Mouse (Mus musculus) megakaryocyte, adult 5-6 weeks (primary cell): ENCODE measurements around the gene Jmjd1c. TPM values are rescaled to one million over a fixed set of nuclear protein-coding genes. Genes with fewer than 3 reads are reported as not detected.

Experiments
- ATAC-seq: 2 replicates; pipeline ENCODE4 v1.8.0; 2016; ENCODE audit warnings: mild to moderate bottlenecking, inconsistent platforms; ENCODE audit not compliant: poor library complexity, severe bottlenecking
- total RNA-seq, 2 experiments: library from RNA; stranded (forward) in 1 of 2; stranded (reverse) in 1 of 2; fragments of 153-499, 151-499 nt in 1 of 2; fragments of 221-1000, 200-1000 nt in 1 of 2; gene quantifications; 2 replicates each; pipeline versions ENCODE4 v1.2.3 to v1.2.4; 2015 to 2017

The Jmjd1c gene
- total RNA-seq, 2 experiments from 2014 or later = 69.0 to 96.7 TPM

DNA sequence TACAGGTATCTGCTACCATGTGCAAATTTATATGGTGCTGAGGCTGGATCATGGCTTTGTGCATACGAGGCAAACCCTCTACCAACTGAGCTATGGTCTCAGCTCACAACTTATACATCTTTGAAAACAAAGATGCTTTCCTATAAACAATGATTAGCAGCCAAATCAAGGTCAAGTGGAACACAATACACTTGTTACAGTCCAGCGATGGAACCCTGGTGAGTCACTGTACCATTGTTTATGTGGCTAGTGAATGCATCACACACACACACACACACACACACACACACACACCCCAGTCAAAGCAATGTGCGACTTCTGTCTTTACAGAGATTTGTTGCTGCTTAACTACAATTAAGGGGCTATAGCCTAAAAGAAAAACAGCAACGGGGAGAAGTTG lies 24.5 kb upstream of the Jmjd1c start:
- ATAC-seq = no peak

DNA sequence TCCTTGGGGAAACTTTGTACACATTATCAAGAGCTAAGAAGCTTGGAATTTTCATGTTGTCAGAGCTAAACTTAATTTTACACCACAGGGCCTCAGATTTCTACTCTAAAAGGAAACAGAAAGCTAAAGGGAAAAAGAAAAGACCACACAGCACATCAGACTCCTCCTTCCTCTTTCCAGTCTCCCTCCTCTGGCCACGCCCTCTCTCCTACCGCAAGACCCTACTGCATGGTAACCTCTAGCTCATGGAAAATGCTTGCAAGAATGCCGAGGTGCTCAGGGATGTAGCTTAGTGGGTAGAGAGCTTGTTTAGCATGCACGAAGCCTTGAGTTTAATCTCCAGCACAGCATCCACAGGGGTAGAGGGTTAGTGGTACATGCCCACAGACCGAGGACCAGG lies 24.0 kb upstream of the Jmjd1c start:
- ATAC-seq = peak; percentile 75

DNA sequence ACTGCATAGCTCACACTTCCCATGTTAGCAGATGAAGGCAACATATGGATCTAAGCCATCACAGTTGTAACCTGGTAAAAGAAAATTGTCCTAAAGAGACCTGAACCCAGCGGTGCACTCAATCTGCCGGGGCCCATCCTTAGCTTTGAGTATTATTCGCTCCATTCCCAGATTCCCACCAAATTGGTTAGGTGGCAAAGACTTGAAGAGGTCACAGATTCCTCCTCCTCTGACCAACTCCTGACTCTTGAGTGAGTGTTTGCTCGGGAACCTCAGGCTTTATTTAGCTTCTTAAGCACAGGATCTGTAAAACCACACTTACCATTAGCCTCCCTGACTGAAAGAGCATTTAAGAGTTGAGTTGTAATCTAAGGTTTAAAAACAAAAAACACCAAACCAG lies 23.3 kb upstream of the Jmjd1c start:
- ATAC-seq = no peak

DNA sequence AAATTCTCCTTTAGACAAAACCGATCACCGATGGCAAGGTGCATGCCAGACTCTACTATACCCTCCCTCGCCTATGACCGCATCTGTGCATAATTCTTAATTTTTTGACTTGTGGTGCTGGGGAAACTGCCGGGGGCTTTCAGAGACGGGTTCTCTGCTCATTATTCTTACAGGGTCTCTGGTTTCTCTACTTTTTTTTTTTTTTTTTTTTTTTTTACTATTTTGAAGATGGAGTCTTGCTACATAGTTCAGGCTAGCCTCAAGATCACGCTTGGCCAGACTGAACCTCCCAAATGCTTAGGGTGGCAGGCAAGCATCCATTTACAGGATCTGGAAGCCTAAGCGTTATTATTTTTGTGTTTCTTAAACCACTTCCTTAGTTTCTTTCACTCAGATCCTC lies 22.3 kb upstream of the Jmjd1c start:
- ATAC-seq = no peak

DNA sequence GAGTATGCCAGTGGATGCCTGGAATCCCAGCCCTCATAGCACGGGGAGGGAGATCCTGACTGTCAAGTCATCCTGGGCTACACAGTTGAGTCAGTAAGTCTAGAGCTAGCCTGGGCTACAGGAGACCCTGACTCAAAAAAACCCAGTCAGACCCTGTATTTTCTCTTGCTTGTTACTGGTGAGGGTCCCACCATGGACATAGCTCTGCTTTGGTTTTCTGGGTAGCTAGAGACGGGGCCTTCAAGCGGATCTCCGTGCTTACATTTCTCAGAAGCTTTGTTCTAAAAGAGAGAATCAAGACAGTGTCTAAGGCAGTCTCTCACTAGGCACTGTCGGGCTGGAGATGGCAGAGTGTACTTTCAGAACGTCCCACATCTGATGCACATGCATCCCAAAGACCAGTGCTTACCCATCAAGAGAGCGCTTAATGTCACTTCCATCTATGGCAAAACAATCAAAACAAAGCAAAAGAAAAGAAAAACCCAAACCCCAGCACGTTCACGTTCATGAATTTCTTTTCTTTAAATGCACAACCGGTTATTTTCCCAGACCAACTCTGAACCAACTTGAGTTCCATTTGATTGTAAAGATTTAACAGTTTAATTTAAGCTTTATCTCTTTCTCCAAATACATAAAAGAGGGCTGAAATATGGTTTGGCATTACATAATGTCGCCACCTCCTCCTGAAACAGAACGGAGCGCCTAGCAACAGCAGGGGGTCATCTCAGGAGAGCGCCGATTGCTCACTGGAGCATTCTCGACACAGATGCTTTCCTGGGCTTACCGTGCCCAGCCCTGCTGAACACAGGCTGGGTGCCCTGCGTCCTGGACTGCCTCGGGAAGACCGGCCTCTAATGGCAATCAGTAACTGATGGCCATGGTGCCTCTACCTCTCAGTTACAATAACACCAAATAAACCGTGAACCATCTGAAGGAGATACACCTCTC lies 19.7 kb upstream of the Jmjd1c start:
- ATAC-seq = no peak

GRCm38 (mm10) chr10:67079030-67079429 lies 16.9 kb upstream of the Jmjd1c start:
- ATAC-seq = no peak

GRCm38 (mm10) chr10:67081206-67082007 lies 14.5 kb upstream of the Jmjd1c start:
- peak; percentile 12; the same call in 1 of the 2 replicates for ATAC-seq

- no peak for ATAC-seq
Observed at GRCm38 (mm10) chr10:67082531-67082930, 13.4 kb upstream of the Jmjd1c start.

- no peak for ATAC-seq
Observed at GRCm38 (mm10) chr10:67083446-67084166, 12.3 kb upstream of the Jmjd1c start.

- no peak for ATAC-seq
Observed at GRCm38 (mm10) chr10:67085124-67085523, 10.8 kb upstream of the Jmjd1c start.

DNA sequence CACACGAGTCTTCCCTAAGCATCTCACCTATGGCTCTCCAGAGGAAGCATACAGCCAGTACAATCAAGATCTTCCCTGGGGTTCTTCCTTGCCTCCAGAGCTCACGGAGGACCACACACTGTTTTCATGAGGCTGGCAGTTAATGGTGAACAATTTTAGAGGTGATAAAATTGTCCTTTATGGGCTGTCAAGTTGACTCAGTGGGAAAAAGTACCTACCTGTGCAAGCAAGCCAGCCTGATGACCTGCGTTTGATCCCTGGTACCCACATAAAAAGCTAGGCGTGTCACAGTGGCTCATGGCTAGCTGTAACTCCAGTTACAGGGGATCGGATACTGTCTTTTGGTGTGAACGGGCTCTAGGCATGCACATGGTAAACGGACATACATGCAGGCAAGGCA lies 10.0 kb upstream of the Jmjd1c start:
- ATAC-seq = no peak

- no peak for ATAC-seq
Observed at GRCm38 (mm10) chr10:67087447-67088226, 8.3 kb upstream of the Jmjd1c start.

DNA sequence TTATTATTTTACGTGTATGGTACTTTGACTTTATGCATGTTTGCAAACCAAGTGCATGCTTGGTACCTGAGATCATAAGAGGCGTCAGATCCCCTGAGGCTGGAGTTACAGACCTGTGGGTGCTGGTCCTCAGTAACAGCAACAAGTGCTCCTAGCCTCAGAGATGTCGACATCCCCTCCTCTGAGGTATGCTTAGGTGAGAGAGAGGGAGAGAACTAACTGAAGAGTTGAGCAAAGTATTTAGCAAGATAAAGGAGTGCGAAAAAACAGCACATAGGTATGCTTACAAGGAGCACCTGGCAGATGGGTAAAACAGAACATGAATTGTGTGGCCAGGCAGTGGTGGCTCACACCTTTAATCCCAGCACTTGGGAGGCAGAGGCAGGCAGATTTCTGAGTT lies 5.3 kb upstream of the Jmjd1c start:
- ATAC-seq = no peak

- peak; percentile 14; the same call in 1 of the 2 replicates for ATAC-seq
Observed at GRCm38 (mm10) chr10:67094922-67095321, 1.0 kb upstream of the Jmjd1c start.

DNA sequence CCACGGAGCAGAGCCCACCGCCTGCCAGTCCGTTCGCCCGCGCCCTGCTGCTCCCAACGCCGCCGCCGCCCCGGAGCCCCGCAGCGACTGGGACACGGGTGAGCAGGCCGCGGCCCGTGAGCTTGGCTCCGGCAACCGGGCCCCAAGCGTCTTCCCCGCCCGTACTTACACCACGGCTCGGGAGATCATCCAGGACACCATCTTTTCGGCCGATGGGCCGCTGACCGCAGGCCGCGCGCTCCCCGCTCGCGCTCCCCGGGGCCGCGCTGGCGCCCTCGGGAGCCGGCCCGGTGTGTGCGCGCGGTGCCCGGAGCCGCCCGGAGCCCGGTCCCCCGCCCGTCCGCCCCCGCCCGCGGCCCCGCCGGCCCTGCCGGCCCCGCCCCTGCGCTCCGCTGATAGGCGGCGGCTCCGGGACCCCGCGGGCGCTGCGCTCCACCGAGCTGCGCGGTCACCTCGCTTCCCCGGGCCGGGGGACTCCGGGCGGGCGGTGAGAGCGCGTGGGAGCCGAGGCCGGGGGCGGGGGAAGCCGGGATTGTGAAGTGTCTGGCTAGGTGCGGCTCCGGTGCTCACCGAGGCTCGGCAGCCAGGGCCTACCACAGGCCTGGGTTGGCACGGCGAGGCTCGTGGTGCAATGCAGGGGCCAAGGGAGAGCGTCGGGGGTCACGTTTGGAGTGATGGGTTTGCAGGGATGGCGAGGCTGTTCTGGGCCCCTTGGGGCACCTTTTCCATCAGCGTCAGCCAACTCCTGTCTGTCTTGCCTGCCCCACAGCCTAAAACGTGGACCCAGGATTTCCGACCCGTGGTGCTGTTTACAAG lies 904 bp downstream of the Jmjd1c start, which contains the start of gene Reep3:
Gene Reep3, minus strand, starts transcription at position 325 of the 816 bp plus-strand sequence.
- ATAC-seq = peak; percentile 37

GRCm38 (mm10) chr10:67097437-67098150 lies 1.7 kb downstream of the Jmjd1c start:
- ATAC-seq = no peak

DNA sequence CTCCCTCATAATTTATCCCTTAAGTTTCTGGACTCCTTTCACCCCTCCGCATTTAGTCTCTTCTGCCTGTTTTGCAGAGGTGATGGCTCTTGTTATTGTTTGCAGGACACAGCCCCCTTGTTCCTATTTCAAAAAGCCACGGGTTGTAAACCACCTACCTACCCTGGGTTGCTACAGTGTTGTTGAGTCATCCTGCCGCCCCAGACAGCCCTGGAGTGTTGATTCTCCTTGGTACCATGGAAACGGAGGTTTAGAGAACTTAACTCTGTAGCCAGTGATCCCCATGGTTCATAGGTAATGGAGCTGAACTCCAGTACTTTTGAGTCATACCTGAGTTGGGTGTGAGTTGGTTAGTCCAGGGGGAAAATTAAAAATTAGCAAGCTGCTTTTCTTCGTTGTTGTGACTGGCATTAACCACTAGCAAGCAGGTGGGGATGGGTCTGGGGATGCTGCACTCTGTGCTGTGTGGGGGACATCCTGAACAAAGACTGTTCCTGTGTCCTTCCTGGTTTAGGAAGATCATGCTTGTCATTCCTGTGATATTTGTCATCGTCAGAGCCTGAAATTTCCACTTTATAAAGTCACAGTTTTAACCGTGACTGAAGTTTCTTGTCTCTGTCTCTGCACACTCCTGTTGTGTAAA lies 2.6 kb downstream of the Jmjd1c start:
- peak; percentile 66 for ATAC-seq
